Mouse (Mus musculus) stomach, postnatal 0 days (tissue): ENCODE measurements around the gene Hsf4.
"Not testable (repeated sequence)": the region's sequence is repeated elsewhere in the genome, so short reads cannot be mapped to it uniquely, and the experiment has no call there.

ENCODE experiments used
- CTCF ChIP-seq: IDR thresholded peaks from 2 replicates; pipeline ENCODE4 v1.5.1; 2016; ENCODE audit warnings: antibody characterized with exemption, low read depth, mild to moderate bottlenecking, moderate library complexity
- EP300 ChIP-seq: optimal IDR thresholded peaks from 2 replicates; pipeline ENCODE3; 2016; ENCODE audit warnings: antibody characterized with exemption

- not testable (repeated sequence) for TF ChIP-seq EP300, CTCF
These were observed 37.3 kb upstream of the Hsf4 start for GRCm38 (mm10) chr8:105232321-105232693.
